Mouse (Mus musculus): Measurements from ENCODE around the gene Bco2. TPM values are rescaled to one million over a fixed set of nuclear protein-coding genes. Genes with fewer than 3 reads are reported as not detected.

Bco2 gene
- polyA plus RNA-seq, 1 experiment from 2014 or later, result 0.44 TPM

DNA sequence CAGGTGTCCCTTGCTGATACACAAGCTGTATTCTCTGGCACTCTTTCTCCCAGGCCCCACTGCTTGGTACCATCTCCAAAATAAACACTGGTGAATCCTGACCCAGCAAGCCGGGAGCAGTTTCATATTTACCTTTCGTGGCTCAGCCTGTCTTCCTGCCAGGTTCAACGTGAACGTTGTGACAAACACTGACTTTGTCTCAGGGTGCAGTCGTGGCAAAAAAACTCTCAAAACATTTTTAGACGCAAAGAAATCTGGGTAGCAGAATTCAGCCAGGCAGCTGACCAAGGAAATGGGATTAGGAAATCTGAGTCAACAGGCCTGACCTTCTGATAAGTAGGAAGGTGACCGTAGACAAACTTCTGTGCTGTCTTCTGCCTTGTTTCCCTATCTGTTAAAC is 47.4 kb downstream of the Bco2 start:
- WGBS, result 75% methylated on average over 7 of the region's 7 CpGs
- Histone ChIP-seq H3K4me2 (ENCODE audit: low read length) (no peak overlapping the region), H3K9me3 (replicated peaks; ENCODE audit: control insufficient read depth, low read length, poor library complexity, severe bottlenecking) (no peaks in the 10 kb centered on the region)

DNA sequence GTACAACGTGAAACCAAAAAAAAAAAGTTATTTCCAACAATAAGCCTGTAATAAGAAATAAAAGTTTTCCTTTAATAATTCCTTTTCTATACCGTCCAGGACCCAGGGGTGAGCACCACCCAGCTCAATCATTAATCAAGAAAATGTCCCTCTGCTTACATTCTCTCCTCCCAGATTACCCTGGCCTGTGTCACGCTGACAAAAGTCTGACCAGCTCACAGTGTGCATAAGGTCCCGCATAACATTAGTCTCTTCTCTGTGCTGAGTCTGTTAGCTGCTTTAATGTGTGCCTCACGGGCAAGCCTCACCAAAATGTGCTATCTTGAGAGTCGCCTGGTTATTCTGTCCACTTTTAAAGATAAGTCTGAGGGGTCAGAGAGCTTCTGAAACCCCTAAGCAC is 49.6 kb downstream of the Bco2 start:
- no peaks in the 10 kb centered on the region for H3K36me3 ChIP-seq (ENCODE audit: control insufficient read depth, insufficient read depth, low read length)
- H3K27me3 ChIP-seq (ENCODE audit: control insufficient read depth, insufficient read depth, low read depth, low read length), result no peaks in the 10 kb centered on the region
- ATAC-seq, result no peak
- no peak overlapping the region for H3K4me3 ChIP-seq (ENCODE audit: low read depth, low read length)
- H3K9ac ChIP-seq (ENCODE audit: low read depth, low read length), result no peak overlapping the region
- H3K9me3 ChIP-seq (replicated peaks; ENCODE audit: control insufficient read depth, low read length, poor library complexity, severe bottlenecking), result no peaks in the 10 kb centered on the region
- 61% methylated on average over 6 of the region's 6 CpGs for WGBS
- no peaks in the 10 kb centered on the region for H3K4me1 ChIP-seq (ENCODE audit: control insufficient read depth, insufficient read depth, low read length)
- no peak overlapping the region for H3K4me2 ChIP-seq (ENCODE audit: low read length)
- H3K27ac ChIP-seq (ENCODE audit: low read length), result no peak overlapping the region

More for the DNA sequence above, 47.4 kb downstream of the Bco2 start:
- Histone ChIP-seq H3K36me3 (ENCODE audit: control insufficient read depth, insufficient read depth, low read length) (no peaks in the 10 kb centered on the region), H3K27me3 (ENCODE audit: control insufficient read depth, insufficient read depth, low read depth, low read length) (no peaks in the 10 kb centered on the region), H3K4me1 (ENCODE audit: control insufficient read depth, insufficient read depth, low read length) (no peaks in the 10 kb centered on the region), H3K27ac (ENCODE audit: low read length) (no peak overlapping the region), H3K4me3 (ENCODE audit: low read depth, low read length) (no peak overlapping the region), H3K9ac (ENCODE audit: low read depth, low read length) (no peak overlapping the region)
- no peak for ATAC-seq

GRCm38 (mm10) chr9:50502949-50503348 is 52.0 kb downstream of the Bco2 start:
- Histone ChIP-seq H3K4me2 (ENCODE audit: low read length) (no peak overlapping the region), H3K36me3 (ENCODE audit: control insufficient read depth, insufficient read depth, low read length) (no peaks in the 10 kb centered on the region), H3K27ac (ENCODE audit: low read length) (no peak overlapping the region), H3K9me3 (replicated peaks; ENCODE audit: control insufficient read depth, low read length, poor library complexity, severe bottlenecking) (no peaks in the 10 kb centered on the region), H3K27me3 (ENCODE audit: control insufficient read depth, insufficient read depth, low read depth, low read length) (no peaks in the 10 kb centered on the region), H3K9ac (ENCODE audit: low read depth, low read length) (no peak overlapping the region), H3K4me1 (ENCODE audit: control insufficient read depth, insufficient read depth, low read length) (no peaks in the 10 kb centered on the region), H3K4me3 (ENCODE audit: low read depth, low read length) (no peak overlapping the region)
- 69% methylated on average over 3 of the region's 3 CpGs for WGBS
- ATAC-seq, result no peak

GRCm38 (mm10) chr9:50500974-50501501 is 53.9 kb downstream of the Bco2 start:
- Histone ChIP-seq H3K27ac (ENCODE audit: low read length) (peak overlapping the region; percentile 57), H3K36me3 (ENCODE audit: control insufficient read depth, insufficient read depth, low read length) (no peaks in the 10 kb centered on the region), H3K4me3 (ENCODE audit: low read depth, low read length) (peak overlapping the region; percentile 31), H3K9me3 (replicated peaks; ENCODE audit: control insufficient read depth, low read length, poor library complexity, severe bottlenecking) (no peaks in the 10 kb centered on the region), H3K27me3 (ENCODE audit: control insufficient read depth, insufficient read depth, low read depth, low read length) (no peaks in the 10 kb centered on the region), H3K4me2 (ENCODE audit: low read length) (peak overlapping the region; percentile 45), H3K9ac (ENCODE audit: low read depth, low read length) (peak overlapping the region; percentile 30; the same call in 1 of the 2 replicates), H3K4me1 (ENCODE audit: control insufficient read depth, insufficient read depth, low read length) (peaks cover 8% of the 10 kb centered on the region)
- ATAC-seq, result peak; percentile 79
- WGBS, result 28% methylated on average over 14 of the region's 14 CpGs

GRCm38 (mm10) chr9:50500467-50500973 is 54.5 kb downstream of the Bco2 start:
- no peaks in the 10 kb centered on the region for H3K27me3 ChIP-seq (ENCODE audit: control insufficient read depth, insufficient read depth, low read depth, low read length)
- no peaks in the 10 kb centered on the region for H3K36me3 ChIP-seq (ENCODE audit: control insufficient read depth, insufficient read depth, low read length)
- WGBS, result 66% methylated on average over 15 of the region's 15 CpGs
- H3K4me2 ChIP-seq (ENCODE audit: low read length), result peak overlapping the region; percentile 45
- peak overlapping the region; percentile 31 for H3K4me3 ChIP-seq (ENCODE audit: low read depth, low read length)
- peaks cover 12% of the 10 kb centered on the region for H3K4me1 ChIP-seq (ENCODE audit: control insufficient read depth, insufficient read depth, low read length)
- ATAC-seq, result 0 out of 2 replicates have a peak, but pooled peaks have one; percentile 21
- no peaks in the 10 kb centered on the region for H3K9me3 ChIP-seq (replicated peaks; ENCODE audit: control insufficient read depth, low read length, poor library complexity, severe bottlenecking)
- H3K9ac ChIP-seq (ENCODE audit: low read depth, low read length), result 0 out of 2 replicates have a peak overlapping the region, but pooled peaks have one; percentile 30
- peak overlapping the region; percentile 57 for H3K27ac ChIP-seq (ENCODE audit: low read length)

- Histone ChIP-seq H3K9ac (ENCODE audit: low read depth, low read length) (no peak overlapping the region), H3K4me3 (ENCODE audit: low read depth, low read length) (no peak overlapping the region), H3K4me2 (ENCODE audit: low read length) (no peak overlapping the region; the same call in 1 of the 2 replicates), H3K4me1 (ENCODE audit: control insufficient read depth, insufficient read depth, low read length) (peaks cover 12% of the 10 kb centered on the region), H3K27me3 (ENCODE audit: control insufficient read depth, insufficient read depth, low read depth, low read length) (no peaks in the 10 kb centered on the region), H3K9me3 (replicated peaks; ENCODE audit: control insufficient read depth, low read length, poor library complexity, severe bottlenecking) (no peaks in the 10 kb centered on the region), H3K36me3 (ENCODE audit: control insufficient read depth, insufficient read depth, low read length) (no peaks in the 10 kb centered on the region), H3K27ac (ENCODE audit: low read length) (no peak overlapping the region)
- 89% methylated on average over 3 of the region's 3 CpGs for WGBS
- no peak for ATAC-seq
Measured at GRCm38 (mm10) chr9:50499781-50500180, 55.2 kb downstream of the Bco2 start.

DNA sequence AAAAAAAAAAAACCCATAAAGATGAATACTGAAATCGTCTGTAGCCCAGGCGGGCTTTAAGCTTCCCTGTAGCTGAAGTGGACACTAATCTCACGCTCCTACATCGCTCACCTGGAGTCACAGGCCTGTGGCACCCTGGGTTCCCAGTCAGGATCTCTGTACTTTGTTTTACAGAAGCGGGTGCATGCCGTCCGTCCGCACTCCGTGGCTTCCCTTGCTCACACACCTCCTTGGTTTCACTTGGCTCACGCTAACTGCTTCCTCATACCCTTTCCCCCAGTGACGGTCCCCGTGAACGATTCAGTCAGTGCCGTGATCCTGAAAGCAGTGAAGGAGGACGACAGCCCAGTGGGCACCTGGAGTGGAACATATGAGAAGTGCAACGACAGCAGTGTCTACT is 56.2 kb downstream of the Bco2 start:
- peaks cover 12% of the 10 kb centered on the region for H3K4me1 ChIP-seq (ENCODE audit: control insufficient read depth, insufficient read depth, low read length)
- 85% methylated on average over 16 of the region's 16 CpGs for WGBS
- ATAC-seq, result no peak
- H3K27ac ChIP-seq (ENCODE audit: low read length), result no peak overlapping the region
- H3K27me3 ChIP-seq (ENCODE audit: control insufficient read depth, insufficient read depth, low read depth, low read length), result no peaks in the 10 kb centered on the region
- no peak overlapping the region for H3K4me3 ChIP-seq (ENCODE audit: low read depth, low read length)
- H3K36me3 ChIP-seq (ENCODE audit: control insufficient read depth, insufficient read depth, low read length), result no peaks in the 10 kb centered on the region
- H3K9me3 ChIP-seq (replicated peaks; ENCODE audit: control insufficient read depth, low read length, poor library complexity, severe bottlenecking), result no peaks in the 10 kb centered on the region
- H3K9ac ChIP-seq (ENCODE audit: low read depth, low read length), result no peak overlapping the region
- H3K4me2 ChIP-seq (ENCODE audit: low read length), result no peak overlapping the region

- no peak overlapping the region for H3K4me3 ChIP-seq (ENCODE audit: low read depth, low read length)
- 86% methylated on average over 2 of the region's 2 CpGs for WGBS
- no peak overlapping the region for H3K9ac ChIP-seq (ENCODE audit: low read depth, low read length)
- no peaks in the 10 kb centered on the region for H3K27me3 ChIP-seq (ENCODE audit: control insufficient read depth, insufficient read depth, low read depth, low read length)
- H3K4me2 ChIP-seq (ENCODE audit: low read length), result no peak overlapping the region
- ATAC-seq, result no peak
- H3K9me3 ChIP-seq (replicated peaks; ENCODE audit: control insufficient read depth, low read length, poor library complexity, severe bottlenecking), result no peaks in the 10 kb centered on the region
- no peak overlapping the region for H3K27ac ChIP-seq (ENCODE audit: low read length)
- H3K4me1 ChIP-seq (ENCODE audit: control insufficient read depth, insufficient read depth, low read length), result peaks cover 12% of the 10 kb centered on the region
- no peaks in the 10 kb centered on the region for H3K36me3 ChIP-seq (ENCODE audit: control insufficient read depth, insufficient read depth, low read length)
Measured at GRCm38 (mm10) chr9:50497536-50497935, 57.4 kb downstream of the Bco2 start.

DNA sequence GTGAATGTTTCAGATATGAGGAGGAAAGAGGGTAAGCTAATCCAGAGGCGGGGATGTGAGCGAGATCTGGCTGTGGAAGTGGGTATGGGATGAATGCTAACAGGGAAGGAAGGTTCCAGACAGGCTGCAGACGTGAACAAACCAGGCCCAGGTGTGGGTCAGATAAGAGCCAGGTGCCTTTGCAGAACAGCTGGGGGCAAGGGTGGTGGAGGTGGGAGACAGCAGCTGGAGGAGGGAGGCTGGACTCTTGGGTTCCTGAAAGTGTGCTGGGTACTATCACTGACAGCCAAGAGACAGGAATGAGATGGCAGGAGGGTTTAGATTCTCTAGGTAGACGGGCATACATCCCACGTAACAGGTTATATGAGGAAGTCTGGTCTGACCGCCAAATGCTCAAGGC is 57.9 kb downstream of the Bco2 start:
- Histone ChIP-seq H3K9me3 (replicated peaks; ENCODE audit: control insufficient read depth, low read length, poor library complexity, severe bottlenecking) (no peaks in the 10 kb centered on the region), H3K4me2 (ENCODE audit: low read length) (no peak overlapping the region), H3K27ac (ENCODE audit: low read length) (no peak overlapping the region), H3K4me3 (ENCODE audit: low read depth, low read length) (no peak overlapping the region), H3K27me3 (ENCODE audit: control insufficient read depth, insufficient read depth, low read depth, low read length) (no peaks in the 10 kb centered on the region), H3K36me3 (ENCODE audit: control insufficient read depth, insufficient read depth, low read length) (no peaks in the 10 kb centered on the region), H3K4me1 (ENCODE audit: control insufficient read depth, insufficient read depth, low read length) (peaks cover 12% of the 10 kb centered on the region), H3K9ac (ENCODE audit: low read depth, low read length) (no peak overlapping the region)
- ATAC-seq, result no peak
- 71% methylated on average over 6 of the region's 6 CpGs for WGBS
